Mouse (Mus musculus): ENCODE measurements around the gene Surf1. TPM values are rescaled to one million over a fixed set of nuclear protein-coding genes. Genes with fewer than 3 reads are reported as not detected.
A peak's percentile ranks its signal among the peaks of the same experiment; 100 is the strongest.

Gene Surf1
- polyA plus RNA-seq, 1 experiment, result 38.8 TPM

DNA sequence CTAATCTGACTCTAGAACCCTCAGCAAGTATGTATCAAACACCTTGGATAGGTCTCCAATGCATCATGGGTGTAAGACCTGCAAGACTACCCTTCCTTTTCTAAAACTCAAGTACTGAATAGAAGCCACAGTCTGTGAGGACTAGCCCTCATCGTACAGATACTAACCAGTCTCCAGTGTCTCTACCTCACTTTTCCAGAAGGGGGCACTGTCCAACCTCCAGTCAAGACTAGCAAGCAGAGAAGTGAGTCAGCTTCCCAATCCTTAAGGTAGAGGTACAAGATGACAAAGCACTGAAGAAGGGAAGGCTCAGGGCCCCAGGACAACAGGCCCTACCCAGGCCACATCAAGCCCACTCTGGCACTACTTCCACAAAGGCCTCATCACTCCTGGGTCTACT is 14.1 kb upstream of the Surf1 start:
- H3K27ac ChIP-seq (ENCODE audit: insufficient read depth, low read length), result no peak overlapping the region
- no peak for TF ChIP-seq POLR2A (IDR thresholded peaks at IDR 0.05; ENCODE audit: low read depth, low read length)
- no peak for TF ChIP-seq CTCF (IDR thresholded peaks at IDR 0.05; ENCODE audit: borderline replicate concordance, insufficient read depth, low read length)
- H3K4me1 ChIP-seq (ENCODE audit: control insufficient read depth, insufficient read depth, low read length), result peaks cover 11% of the 10 kb centered on the region; the same call in 1 of the 2 replicates
- H3K4me3 ChIP-seq (ENCODE audit: insufficient read depth, low read length), result no peak overlapping the region

- no peak for TF ChIP-seq POLR2A (IDR thresholded peaks at IDR 0.05; ENCODE audit: low read depth, low read length)
- TF ChIP-seq CTCF (IDR thresholded peaks at IDR 0.05; ENCODE audit: borderline replicate concordance, insufficient read depth, low read length), result no peak
- H3K4me3 ChIP-seq (ENCODE audit: insufficient read depth, low read length), result no peak overlapping the region
Measured at GRCm38 (mm10) chr2:26927745-26928476, 11.6 kb upstream of the Surf1 start.

GRCm38 (mm10) chr2:26921784-26922183 is 5.5 kb upstream of the Surf1 start:
- H3K4me3 ChIP-seq (ENCODE audit: insufficient read depth, low read length), result no peak overlapping the region
- TF ChIP-seq POLR2A (IDR thresholded peaks at IDR 0.05; ENCODE audit: low read depth, low read length) (no peak), CTCF (IDR thresholded peaks at IDR 0.05; ENCODE audit: borderline replicate concordance, insufficient read depth, low read length) (no peak)
- H3K4me1 ChIP-seq (ENCODE audit: control insufficient read depth, insufficient read depth, low read length), result peaks cover 8% of the 10 kb centered on the region
- H3K27ac ChIP-seq (ENCODE audit: insufficient read depth, low read length), result no peak overlapping the region

More at GRCm38 (mm10) chr2:26927745-26928476, 11.6 kb upstream of the Surf1 start:
- H3K4me1 ChIP-seq (ENCODE audit: control insufficient read depth, insufficient read depth, low read length), result peaks cover 11% of the 10 kb centered on the region; the same call in 1 of the 2 replicates
- no peak overlapping the region for H3K27ac ChIP-seq (ENCODE audit: insufficient read depth, low read length)

DNA sequence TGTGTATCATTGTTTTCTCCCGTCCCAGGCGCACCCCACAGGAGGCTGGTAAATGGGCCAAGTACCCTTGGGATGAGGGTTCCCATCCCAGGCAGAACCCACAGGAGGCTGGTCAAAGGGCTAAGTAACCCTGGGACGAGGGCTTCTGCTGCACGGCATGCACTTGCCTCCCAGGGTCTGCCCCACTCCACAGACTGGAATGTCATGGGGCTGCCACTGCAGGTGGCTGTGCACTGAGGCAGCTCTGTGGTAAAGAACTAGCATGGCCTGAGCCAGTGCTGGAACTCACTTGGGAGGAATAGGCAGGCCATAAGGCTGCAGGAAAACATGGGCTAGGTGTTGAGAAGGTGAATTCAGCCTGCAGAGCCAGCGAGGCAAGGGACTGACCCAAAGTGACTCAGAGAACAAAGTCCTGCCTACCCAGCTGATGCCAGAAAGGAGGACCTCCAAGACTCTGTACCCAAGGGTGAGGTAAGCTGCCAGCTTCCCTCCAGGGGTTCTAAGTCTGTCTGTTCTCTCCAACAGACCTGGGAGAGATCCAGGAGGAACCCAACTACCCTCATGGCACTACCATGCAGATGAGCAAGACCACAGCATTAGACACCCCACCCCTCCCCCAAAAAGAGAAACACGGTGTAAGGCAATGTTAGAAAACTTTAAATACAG is 4.0 kb upstream of the Surf1 start:
- Histone ChIP-seq H3K4me1 (ENCODE audit: control insufficient read depth, insufficient read depth, low read length) (peaks cover 8% of the 10 kb centered on the region), H3K4me3 (ENCODE audit: insufficient read depth, low read length) (no peak overlapping the region), H3K27ac (ENCODE audit: insufficient read depth, low read length) (no peak overlapping the region)
- TF ChIP-seq POLR2A (IDR thresholded peaks at IDR 0.05; ENCODE audit: low read depth, low read length), result no peak
- TF ChIP-seq CTCF (IDR thresholded peaks at IDR 0.05; ENCODE audit: borderline replicate concordance, insufficient read depth, low read length), result no peak

GRCm38 (mm10) chr2:26919684-26920083 is 3.4 kb upstream of the Surf1 start:
- no peak for TF ChIP-seq CTCF (IDR thresholded peaks at IDR 0.05; ENCODE audit: borderline replicate concordance, insufficient read depth, low read length)
- no peak for TF ChIP-seq POLR2A (IDR thresholded peaks at IDR 0.05; ENCODE audit: low read depth, low read length)

GRCm38 (mm10) chr2:26916738-26917137 is 408 bp upstream of the Surf1 start:
- peak overlapping the region; percentile 50 for H3K27ac ChIP-seq (ENCODE audit: insufficient read depth, low read length)
- no peak for TF ChIP-seq CTCF (IDR thresholded peaks at IDR 0.05; ENCODE audit: borderline replicate concordance, insufficient read depth, low read length)
- no peak; the same call in 1 of the 2 replicates for TF ChIP-seq POLR2A (IDR thresholded peaks at IDR 0.05; ENCODE audit: low read depth, low read length)
- peak overlapping the region; percentile 51 for H3K4me3 ChIP-seq (ENCODE audit: insufficient read depth, low read length)
- H3K4me1 ChIP-seq (ENCODE audit: control insufficient read depth, insufficient read depth, low read length), result peaks cover 8% of the 10 kb centered on the region

More at GRCm38 (mm10) chr2:26919684-26920083, 3.4 kb upstream of the Surf1 start:
- H3K4me3 ChIP-seq (ENCODE audit: insufficient read depth, low read length), result no peak overlapping the region
- H3K4me1 ChIP-seq (ENCODE audit: control insufficient read depth, insufficient read depth, low read length), result peaks cover 8% of the 10 kb centered on the region
- no peak overlapping the region for H3K27ac ChIP-seq (ENCODE audit: insufficient read depth, low read length)

DNA sequence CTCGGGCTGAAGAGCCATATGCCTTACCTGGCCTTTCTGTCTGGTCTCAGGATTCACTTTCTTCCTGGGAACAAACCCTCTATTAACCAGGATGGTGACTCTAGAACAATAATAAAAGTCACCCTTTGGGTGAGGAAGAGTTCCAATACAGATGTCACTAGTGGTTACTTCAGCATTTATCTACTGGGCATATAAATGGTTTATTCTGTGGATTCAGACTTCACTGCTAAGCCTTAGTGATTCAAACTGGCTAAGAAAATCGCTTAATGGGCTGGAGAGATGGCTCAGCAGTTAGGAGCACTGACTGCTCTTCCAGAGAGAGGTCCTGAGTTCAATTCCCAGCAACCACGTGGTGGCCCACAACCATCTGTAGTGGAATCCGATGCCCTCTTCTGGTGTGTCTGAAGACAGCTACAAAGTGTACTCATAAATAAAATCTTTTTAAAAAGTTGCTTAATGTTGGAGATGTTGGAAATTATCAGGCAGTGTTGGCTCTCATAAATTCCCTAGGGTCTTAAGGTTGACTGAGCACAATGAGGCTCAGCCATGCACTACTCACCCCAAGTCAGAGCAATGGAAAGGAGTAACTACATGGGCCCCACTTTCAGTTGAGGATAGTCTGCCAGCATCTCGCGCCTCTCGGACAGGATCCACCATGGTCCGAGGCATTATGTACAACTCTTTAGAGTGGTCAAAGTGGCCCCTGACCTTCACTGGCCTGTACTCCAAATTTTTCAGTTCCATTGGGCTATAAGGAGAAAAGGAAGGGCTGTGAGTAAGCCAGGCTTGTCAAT is 2.0 kb downstream of the Surf1 start:
- Histone ChIP-seq H3K27ac (ENCODE audit: insufficient read depth, low read length) (no peak overlapping the region), H3K4me1 (ENCODE audit: control insufficient read depth, insufficient read depth, low read length) (peaks cover 8% of the 10 kb centered on the region), H3K4me3 (ENCODE audit: insufficient read depth, low read length) (no peak overlapping the region)
- no peak for TF ChIP-seq CTCF (IDR thresholded peaks at IDR 0.05; ENCODE audit: borderline replicate concordance, insufficient read depth, low read length)
- no peak; the same call in 1 of the 2 replicates for TF ChIP-seq POLR2A (IDR thresholded peaks at IDR 0.05; ENCODE audit: low read depth, low read length)

GRCm38 (mm10) chr2:26913416-26914147 is 2.7 kb downstream of the Surf1 start:
- no peak for TF ChIP-seq CTCF (IDR thresholded peaks at IDR 0.05; ENCODE audit: borderline replicate concordance, insufficient read depth, low read length)
- peak; percentile 9; the same call in 1 of the 2 replicates for TF ChIP-seq POLR2A (IDR thresholded peaks at IDR 0.05; ENCODE audit: low read depth, low read length)
- H3K27ac ChIP-seq (ENCODE audit: insufficient read depth, low read length), result no peak overlapping the region
- H3K4me3 ChIP-seq (ENCODE audit: insufficient read depth, low read length), result no peak overlapping the region
- H3K4me1 ChIP-seq (ENCODE audit: control insufficient read depth, insufficient read depth, low read length), result peaks cover 10% of the 10 kb centered on the region

DNA sequence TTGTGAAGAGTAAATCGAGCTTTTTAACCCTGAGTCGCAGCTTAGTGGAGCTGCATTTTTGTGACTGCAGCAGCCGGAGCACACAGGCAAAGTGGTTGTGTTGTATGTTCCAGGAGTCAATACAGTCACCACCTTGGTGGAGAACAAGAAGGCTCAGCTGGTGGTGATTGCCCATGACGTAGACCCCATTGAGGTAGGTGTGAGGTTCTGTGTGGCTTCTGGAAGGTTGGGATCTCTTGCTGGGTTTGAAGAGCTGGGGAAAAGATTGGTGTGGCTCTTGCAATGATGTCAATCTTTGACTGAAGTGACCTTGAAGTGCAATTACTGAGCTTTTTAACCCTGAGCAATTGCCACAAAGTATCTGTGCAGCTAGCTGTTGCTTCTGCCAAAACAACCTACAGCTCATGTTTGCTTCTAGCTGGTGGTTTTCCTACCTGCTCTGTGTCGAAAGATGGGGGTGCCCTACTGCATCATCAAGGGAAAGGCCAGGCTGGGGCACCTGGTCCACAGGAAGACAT is 4.0 kb downstream of the Surf1 start:
- Histone ChIP-seq H3K4me1 (ENCODE audit: control insufficient read depth, insufficient read depth, low read length) (peaks cover 2% of the 10 kb centered on the region), H3K27ac (ENCODE audit: insufficient read depth, low read length) (no peak overlapping the region), H3K4me3 (ENCODE audit: insufficient read depth, low read length) (peak overlapping the region; percentile 75)
- TF ChIP-seq CTCF (IDR thresholded peaks at IDR 0.05; ENCODE audit: borderline replicate concordance, insufficient read depth, low read length) (no peak), POLR2A (IDR thresholded peaks at IDR 0.05; ENCODE audit: low read depth, low read length) (no peak)

All from embryonic fibroblast, embryonic 13.5 days (primary cell).